ENCODE assay signal across 12 mouse cellular contexts in the genomic region with DNA sequence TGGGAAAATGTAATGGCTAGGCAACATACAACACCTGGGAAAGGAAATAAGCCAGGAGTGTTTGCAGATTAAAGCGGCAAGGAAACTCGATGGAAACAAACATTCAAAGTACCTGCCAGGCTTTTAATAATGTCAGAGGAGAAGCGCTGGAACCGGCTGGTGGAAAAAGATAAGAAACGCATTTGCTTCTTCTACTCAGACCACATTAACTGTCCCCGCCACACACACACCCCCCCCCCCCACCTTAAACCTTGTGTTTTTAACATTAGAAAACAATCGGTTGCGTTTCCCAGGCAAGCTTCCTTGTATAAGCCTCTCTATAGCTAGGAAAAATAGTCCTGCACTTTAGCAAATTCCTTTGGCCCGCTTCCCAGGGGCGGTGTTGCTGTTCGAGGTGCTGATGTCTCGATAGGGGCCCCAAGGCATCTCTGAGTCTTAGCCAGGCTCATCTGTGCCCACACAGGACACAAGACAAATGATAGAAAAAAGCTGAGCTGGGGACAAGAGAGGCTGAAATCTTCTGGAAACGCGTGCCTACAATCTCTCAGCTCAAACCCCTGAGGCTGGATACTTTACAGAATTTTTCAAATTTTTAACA. TPM values are rescaled to one million over a fixed set of nuclear protein-coding genes. Genes with fewer than 3 reads are reported as not detected.
DNase-seq lines count a peak whose midpoint lies in the region; ATAC-seq and TF ChIP-seq lines count a peak whose summit lies in the region.
"Had no signal": no experiment of that assay in that cellular context is flagged by ENCODE, and none has a peak within 500 bp of the region (broad histone marks: within the 10 kb centered on the region; RNA-seq: fewer than 3 reads in every experiment).

No protein-coding gene starts in this region.

- 31% methylated on average over 14 of the region's 14 CpGs for WGBS in limb, embryonic 11.5 days
- 31% methylated on average over 14 of the region's 14 CpGs for whole genome bisulfite sequencing in forebrain, embryonic 15.5 days

- no peak overlapping the region for H3K4me2 ChIP-seq in limb, embryonic 11.5 days (ENCODE audit: low read depth, severe bottlenecking)
- H3K4me2 ChIP-seq in myocyte (ENCODE audit: low read depth): no peak overlapping the region
- no peak overlapping the region for H3K4me2 ChIP-seq in forebrain, embryonic 15.5 days (replicated peaks)
- H3K4me2 ChIP-seq: embryonic facial prominence, embryonic 13.5 days had no signal

- no peaks in the 10 kb centered on the region for H3K9me3 ChIP-seq in limb, embryonic 11.5 days (ENCODE audit: control insufficient read depth, low read length)
- no peaks in the 10 kb centered on the region for H3K9me3 ChIP-seq in forebrain, embryonic 15.5 days
- H3K9me3 ChIP-seq: embryonic facial prominence, embryonic 13.5 days had no signal

- no peaks in the 10 kb centered on the region for H3K27me3 ChIP-seq in limb, embryonic 11.5 days (ENCODE audit: control insufficient read depth, insufficient read depth, low read length)
- H3K27me3 ChIP-seq in myocyte (ENCODE audit: control insufficient read depth, insufficient read depth, insufficient read length): peaks cover 31% of the 10 kb centered on the region
- no peaks in the 10 kb centered on the region for H3K27me3 ChIP-seq in forebrain, embryonic 15.5 days
- H3K27me3 ChIP-seq: embryonic facial prominence, embryonic 13.5 days had no signal

- TF ChIP-seq CTCF in left cerebral cortex, adult 2 months (IDR thresholded peaks at IDR 0.05): no peak

- no peak overlapping the region for H3ac ChIP-seq in myocyte (ENCODE audit: control insufficient read depth, insufficient read length)

- no peak for TF ChIP-seq POLR2A in myocyte (IDR thresholded peaks at IDR 0.05; ENCODE audit: insufficient read length, low read depth)

- intact Hi-C loops in left cerebral cortex, adult 2 months (cut with DNase I): no loop called here

- no peak overlapping the region for H3K27ac ChIP-seq in limb, embryonic 11.5 days (replicated peaks; ENCODE audit: low read depth, low read length)
- no peak overlapping the region for H3K27ac ChIP-seq in left cerebral cortex, adult 2 months
- H3K27ac ChIP-seq in forebrain, embryonic 15.5 days (replicated peaks): no peak overlapping the region
- H3K27ac ChIP-seq: embryonic facial prominence, embryonic 13.5 days had no signal

- no peak overlapping the region for H3K9ac ChIP-seq in limb, embryonic 11.5 days (ENCODE audit: low read length)
- H3K9ac ChIP-seq in forebrain, embryonic 15.5 days (replicated peaks): no peak overlapping the region
- H3K9ac ChIP-seq: embryonic facial prominence, embryonic 13.5 days had no signal

- DNase-seq in kidney, postnatal 14 days: peak; percentile 10
- DNase-seq in kidney, adult 18-20 months: no peak
- peak; percentile 73 for DNase-seq in adrenal gland, postnatal 10 days
- DNase-seq in limb, embryonic 11.5 days (ENCODE audit: low spot score): peak; percentile 36
- no peak for DNase-seq in left cerebral cortex, adult 2 months (ENCODE audit: extremely low spot score in 1 of 2, low spot score in 2 of 2)
- DNase-seq in cerebellum, adult 9-11 months: no peak
- DNase-seq: left cerebral cortex, postnatal 4 days had no signal

- no peak for ATAC-seq in limb, embryonic 11.5 days (ENCODE audit: insufficient number of reproducible peaks, low FRiP score, low TSS enrichment, low read depth)
- ATAC-seq in forebrain, embryonic 15.5 days (replicated peaks): no peak
- ATAC-seq: Patski had no signal

- H3K79me2 ChIP-seq in myocyte (ENCODE audit: control insufficient read depth, insufficient read depth): no peaks in the 10 kb centered on the region

- H3K36me3 ChIP-seq in limb, embryonic 11.5 days (ENCODE audit: control insufficient read depth, insufficient read depth, low read length): no peaks in the 10 kb centered on the region
- no peaks in the 10 kb centered on the region for H3K36me3 ChIP-seq in myocyte (ENCODE audit: control insufficient read depth, insufficient read depth)
- no peaks in the 10 kb centered on the region for H3K36me3 ChIP-seq in forebrain, embryonic 15.5 days
- H3K36me3 ChIP-seq: embryonic facial prominence, embryonic 13.5 days had no signal

- no peak overlapping the region for H3K4me3 ChIP-seq in limb, embryonic 11.5 days (ENCODE audit: low read depth, low read length)
- H3K4me3 ChIP-seq in myocyte: no peak overlapping the region
- no peak overlapping the region for H3K4me3 ChIP-seq in left cerebral cortex, adult 2 months
- no peak overlapping the region for H3K4me3 ChIP-seq in forebrain, embryonic 15.5 days
- H3K4me3 ChIP-seq: embryonic facial prominence, embryonic 13.5 days had no signal

- no peaks in the 10 kb centered on the region for H3K4me1 ChIP-seq in limb, embryonic 11.5 days (ENCODE audit: control insufficient read depth, insufficient read depth, low read length)
- H3K4me1 ChIP-seq in forebrain, embryonic 15.5 days: no peaks in the 10 kb centered on the region
- H3K4me1 ChIP-seq: embryonic facial prominence, embryonic 13.5 days had no signal

TF ChIP-seq in myocyte, 11 proteins besides CTCF, POLR2A, EP300 and RAD21:
- TF ChIP-seq REST (IDR thresholded peaks at IDR 0.05; ENCODE audit: insufficient read depth, insufficient read length): peak; percentile 45
- TF ChIP-seq MYOG (IDR thresholded peaks at IDR 0.05; ENCODE audit: control insufficient read depth in 1 of 3, insufficient read depth in 1 of 3, insufficient read length in 2 of 3, low read depth in 2 of 3): no peak

RNA-seq across cellular contexts. Expression of a gene that starts 11.3 kb away (rescaled TPM):
- total RNA-seq in adrenal gland, postnatal 10 days (2021): under 1 TPM in 1 of 2 experiments, not detected in 1; 0.27 TPM
- polyA plus RNA-seq in limb, embryonic 11.5 days (2014; fragmentation: Nextera tagmentation; extraction: Ambion mirVana): not detected in 2 replicates
- polyA plus RNA-seq in myocyte (2012; fragmentation: generic; extraction: Trizol): not detected
- 10 to 100 TPM; 11.7 to 21.3 TPM for total RNA-seq in left cerebral cortex, adult 2 months (2021)
- 3.4 and 3.9 TPM in 2 replicates for polyA plus RNA-seq in forebrain, embryonic 15.5 days (2015; fragmentation: Nextera tagmentation; extraction: Ambion mirVana)
- polyA plus RNA-seq: embryonic facial prominence, embryonic 13.5 days; heart, embryonic 14.5 days; Patski had no signal

Comparison
In these comparisons a context has a peak if more than half of its experiments do, and no peak if none do; other contexts are left out.
1. DNase-seq: peak in kidney, postnatal 14 days (single experiment), adrenal gland, postnatal 10 days (single experiment) and limb, embryonic 11.5 days (single experiment); none in kidney, adult 18-20 months (single experiment), left cerebral cortex, adult 2 months (0 of 2) and cerebellum, adult 9-11 months (single experiment).